Mouse (Mus musculus) c-Kit-negative CD71-positive TER-119-positive erythroid progenitor cells, embryonic 14.5 days (primary cell): ENCODE results near the gene Gm36079.
"Not testable (repeated sequence)": the region's sequence is repeated elsewhere in the genome, so short reads cannot be mapped to it uniquely, and the experiment has no call there.

Source experiments
- DNase-seq: peaks from one replicate; pipeline ENCODE4 v3.0.0-alpha.2; 2013; ENCODE audit warnings: low read depth, low spot score

The Gm36079 gene

DNA sequence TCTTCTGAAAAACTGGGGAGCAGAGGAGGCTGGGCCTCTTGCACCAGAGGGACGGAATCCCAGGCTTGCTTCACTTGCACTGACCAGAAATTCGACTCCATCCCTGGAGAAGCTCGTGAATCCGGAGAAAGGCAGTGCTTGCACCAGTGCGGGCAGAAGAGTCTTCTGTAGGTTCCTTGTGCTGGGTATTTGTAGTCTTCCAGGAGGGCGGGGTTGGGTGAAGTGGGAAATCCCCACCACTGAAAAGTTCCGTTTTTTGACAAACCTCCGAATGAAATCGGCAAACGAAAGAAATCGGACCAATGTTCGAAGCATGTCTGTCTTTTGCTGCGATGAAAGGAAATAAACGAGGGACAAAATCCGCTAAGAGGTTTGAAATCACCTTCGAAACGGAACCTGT lies at the start of gene Gm36079:
Gene Gm36079 (minus strand): TSS at position 101 of the 400 bp plus-strand sequence.
- not testable (repeated sequence) for DNase-seq

DNA sequence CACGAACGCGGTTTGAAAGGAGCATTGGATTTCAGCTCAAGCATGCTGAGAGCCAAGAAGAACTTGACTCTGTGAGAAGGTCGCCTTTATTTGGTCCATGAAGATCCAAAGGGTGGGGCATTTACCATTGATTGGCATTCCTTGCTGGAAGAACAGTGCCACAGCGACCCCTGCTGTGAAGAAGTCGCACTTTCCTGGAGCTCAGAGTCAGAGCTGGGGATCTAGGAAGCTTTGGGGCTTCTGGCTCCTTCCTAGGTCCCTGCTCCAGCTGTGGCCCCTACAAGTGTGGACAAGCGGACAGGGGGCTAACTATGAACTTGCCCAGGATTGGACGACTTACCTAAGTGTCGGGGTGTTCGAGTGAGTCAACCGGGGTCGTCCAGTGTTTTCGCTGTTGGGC lies 44.1 kb upstream of the Gm36079 start:
- not testable (repeated sequence) for DNase-seq

DNA sequence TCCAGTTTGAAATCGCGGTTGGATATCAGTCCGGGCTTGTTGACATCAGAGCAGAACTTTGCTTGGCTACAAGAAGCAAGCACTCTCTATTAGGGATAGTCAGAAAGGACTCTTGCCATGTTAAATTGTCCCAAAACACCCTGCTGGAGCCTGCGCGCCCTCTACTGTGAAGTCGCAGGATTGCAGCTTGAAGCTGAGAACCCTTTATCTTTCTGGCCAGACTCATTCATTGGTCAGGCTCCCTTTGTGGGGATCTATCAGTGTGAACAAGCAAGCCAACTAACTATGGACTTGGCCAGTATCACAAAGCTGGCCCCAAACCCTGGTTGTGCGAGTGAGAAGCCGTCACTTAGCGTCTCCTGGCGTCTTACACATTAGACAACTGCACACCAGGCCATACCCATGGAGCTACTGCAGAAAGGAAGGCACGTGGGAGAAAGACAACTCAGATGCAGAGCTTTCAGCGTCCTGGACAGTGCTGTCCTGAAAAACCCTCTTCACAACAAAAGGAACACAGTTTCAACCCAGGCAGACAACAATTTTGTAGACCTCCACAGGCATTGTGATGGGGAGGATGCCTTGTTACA lies 43.3 kb upstream of the Gm36079 start:
- not testable (repeated sequence) for DNase-seq

DNA sequence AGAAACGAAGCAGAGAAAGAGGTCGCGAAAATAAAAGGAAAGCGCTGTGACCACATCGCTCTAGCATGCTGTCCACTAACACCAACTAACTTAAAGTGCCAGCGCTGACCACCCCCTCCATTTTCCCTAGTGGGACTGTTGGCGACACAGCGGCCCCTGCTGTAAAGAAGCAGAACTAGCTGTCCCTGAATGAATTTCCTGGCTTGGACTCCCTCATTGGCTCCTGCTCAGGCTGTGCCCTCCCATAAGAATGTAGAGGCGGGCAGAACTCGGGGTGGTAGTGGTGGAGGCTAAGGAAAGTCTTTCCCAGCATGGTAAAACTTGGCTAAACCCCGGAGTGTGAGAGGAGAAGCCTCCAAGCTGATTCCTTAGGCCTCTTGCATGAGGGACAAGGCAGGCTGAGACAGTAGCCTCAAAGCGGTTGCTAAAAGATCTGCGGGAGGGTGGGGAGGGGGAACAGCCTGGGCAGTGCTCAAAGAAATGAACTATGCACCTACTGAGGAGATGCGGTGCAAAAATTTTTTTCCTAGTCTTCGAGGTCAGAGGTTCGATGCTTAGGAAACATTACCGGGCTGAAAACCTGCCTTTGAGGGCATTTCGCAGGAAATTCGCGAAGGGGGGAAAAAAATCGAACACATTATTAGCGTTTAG lies 36.8 kb upstream of the Gm36079 start:
- not testable (repeated sequence) for DNase-seq

DNA sequence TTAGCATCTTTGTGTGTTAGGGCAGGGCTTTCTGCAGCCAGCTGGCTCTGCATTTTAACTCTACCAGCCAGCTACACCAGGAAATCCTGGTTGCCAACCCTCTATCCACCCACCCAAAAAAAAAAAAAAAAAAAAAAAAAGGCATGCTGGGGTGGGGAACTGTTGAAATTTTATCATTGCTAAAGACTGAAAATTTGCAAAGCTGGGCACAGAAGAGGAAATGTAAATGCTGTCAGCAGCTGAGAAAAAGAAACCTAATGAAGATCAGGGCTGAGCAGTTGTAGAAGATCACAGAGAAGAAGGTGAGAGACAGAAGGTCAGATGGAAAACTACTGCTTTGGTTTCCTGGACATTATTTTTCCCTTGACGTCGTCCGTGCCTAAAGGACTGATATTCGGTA lies 36.1 kb upstream of the Gm36079 start:
- DNase-seq, result not testable (repeated sequence)

DNA sequence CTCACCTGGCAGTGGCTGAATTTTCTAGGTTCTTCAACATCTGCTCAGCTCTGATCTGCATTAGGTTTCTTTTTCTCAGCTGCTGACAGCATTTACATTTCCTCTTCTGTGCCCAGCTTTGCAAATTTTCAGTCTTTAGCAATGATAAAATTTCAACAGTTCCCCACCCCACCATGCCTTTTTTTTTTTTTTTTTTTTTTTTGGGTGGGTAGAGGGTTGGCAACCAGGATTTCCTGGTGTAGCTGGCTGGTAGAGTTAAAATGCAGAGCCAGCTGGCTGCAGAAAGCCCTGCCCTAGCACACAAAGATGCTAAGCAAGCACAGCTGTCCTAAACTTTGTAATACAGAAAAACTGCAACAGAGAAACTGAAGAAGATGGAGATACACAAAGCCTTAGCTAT lies 25.3 kb upstream of the Gm36079 start, which contains the start of gene Gm21188:
Gene Gm21188 (minus strand): TSS at position 110 of the 400 bp plus-strand sequence.
- not testable (repeated sequence) for DNase-seq

DNA sequence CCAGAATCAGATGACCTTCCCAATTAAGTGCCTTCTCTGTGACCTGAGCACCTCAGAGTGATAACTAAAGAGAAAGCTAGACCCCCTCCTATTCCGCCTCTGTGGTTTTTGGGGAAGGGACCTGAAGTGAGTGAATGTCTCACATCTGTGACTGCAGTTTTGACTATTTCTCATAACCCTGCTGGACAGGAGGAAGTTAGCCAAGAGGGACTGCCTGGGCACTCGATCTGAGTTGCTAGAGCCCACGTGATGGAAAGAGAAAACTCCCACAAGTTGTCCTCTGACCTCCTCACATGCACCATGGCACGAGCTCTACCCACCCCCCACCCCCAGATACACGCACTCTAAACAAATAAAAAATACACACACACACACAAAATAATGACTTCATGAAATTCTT lies 21.8 kb upstream of the Gm36079 start:
- not testable (repeated sequence) for DNase-seq

DNA sequence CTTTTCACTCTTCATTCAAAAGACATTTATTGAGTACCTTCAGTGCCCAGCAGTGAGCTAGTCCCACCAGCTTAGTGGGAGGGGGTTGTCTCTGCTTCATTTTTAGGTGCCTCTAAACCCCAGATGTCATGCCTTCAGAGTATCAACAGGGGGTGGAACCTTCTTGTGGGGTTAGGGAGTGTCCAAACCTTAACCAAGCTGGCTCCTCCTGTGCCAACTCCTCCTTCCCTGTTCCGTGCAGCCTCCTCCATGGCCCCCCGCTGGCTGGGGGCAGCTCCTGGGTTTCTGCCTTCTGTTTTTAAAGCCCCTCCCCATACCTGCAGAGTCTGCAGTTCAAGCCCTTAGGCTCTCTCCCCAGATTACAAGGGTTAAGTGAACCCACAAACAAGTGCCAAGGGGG lies 21.4 kb upstream of the Gm36079 start:
- not testable (repeated sequence) for DNase-seq

DNA sequence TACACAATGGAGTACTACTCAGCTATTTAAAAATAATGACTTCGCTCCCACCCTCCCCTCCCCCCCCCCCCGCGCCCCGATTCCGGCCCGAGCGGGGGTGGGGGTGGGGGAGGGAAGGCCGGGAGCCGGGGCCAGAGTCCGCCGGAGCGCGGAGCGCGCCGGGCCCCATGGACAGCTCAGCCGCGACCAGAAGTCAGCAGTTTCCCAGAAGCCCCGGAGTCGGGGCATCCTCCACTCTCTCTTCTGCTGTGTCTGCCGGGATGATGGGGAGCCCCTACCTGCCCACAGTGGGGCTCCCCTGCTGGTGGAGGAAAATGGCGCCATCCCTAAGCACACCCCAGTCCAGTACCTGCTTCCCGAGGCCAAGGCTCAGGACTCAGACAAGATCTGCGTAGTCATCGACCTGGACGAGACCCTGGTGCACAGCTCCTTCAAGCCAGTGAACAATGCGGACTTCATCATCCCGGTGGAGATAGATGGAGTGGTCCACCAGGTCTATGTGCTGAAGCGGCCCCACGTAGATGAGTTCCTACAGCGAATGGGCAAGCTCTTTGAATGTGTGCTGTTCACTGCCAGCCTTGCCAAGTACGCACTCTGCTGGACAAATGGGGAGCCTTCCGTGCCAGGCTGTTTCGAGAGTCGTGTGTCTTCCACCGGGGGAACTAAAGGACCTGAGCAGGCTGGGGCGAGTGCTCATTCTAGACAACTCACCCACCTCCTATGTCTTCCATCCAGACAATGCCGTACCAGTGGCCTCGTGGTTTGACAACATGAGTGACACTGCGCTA lies 19.8 kb upstream of the Gm36079 start:
- DNase-seq, result not testable (repeated sequence)

DNA sequence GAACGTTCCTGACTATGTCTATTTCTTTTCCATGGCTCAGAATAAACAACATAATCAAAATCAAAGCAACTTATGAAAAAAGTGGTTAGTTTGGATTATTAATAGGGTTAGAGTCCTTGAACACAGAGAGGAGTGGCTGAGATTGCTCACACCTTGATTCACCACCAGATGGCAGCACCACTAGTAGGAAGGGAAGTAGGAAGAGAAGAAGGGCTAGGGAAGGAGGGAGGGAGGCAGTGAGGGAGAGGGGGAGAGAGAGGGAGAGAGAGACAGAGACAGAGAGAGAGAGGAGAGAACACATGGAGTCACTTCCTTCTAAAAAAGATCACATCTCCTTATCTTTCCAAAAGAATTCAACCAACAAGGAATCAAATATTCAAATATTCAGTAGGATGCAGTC lies 14.3 kb upstream of the Gm36079 start:
- DNase-seq, result not testable (repeated sequence)

DNA sequence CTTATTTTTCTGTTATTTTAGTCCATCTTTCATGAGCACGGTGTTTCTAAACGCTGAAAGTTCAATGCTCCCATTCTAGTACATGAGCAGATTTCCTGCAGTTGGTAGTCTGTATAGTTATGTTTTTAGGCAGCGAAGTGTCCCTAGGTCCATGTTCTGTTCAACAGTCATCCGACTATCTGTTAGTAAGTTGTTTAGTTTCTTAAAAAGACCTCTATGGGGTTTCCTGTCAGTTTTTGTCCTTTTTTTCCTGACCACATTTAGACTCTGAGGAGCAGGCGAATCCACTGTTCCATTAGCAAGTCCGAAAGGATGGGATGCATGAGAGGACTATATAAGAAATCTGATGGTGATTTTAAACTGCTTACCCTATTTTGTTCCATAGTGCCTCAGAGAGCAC lies 11.1 kb upstream of the Gm36079 start:
- DNase-seq, result not testable (repeated sequence)

DNA sequence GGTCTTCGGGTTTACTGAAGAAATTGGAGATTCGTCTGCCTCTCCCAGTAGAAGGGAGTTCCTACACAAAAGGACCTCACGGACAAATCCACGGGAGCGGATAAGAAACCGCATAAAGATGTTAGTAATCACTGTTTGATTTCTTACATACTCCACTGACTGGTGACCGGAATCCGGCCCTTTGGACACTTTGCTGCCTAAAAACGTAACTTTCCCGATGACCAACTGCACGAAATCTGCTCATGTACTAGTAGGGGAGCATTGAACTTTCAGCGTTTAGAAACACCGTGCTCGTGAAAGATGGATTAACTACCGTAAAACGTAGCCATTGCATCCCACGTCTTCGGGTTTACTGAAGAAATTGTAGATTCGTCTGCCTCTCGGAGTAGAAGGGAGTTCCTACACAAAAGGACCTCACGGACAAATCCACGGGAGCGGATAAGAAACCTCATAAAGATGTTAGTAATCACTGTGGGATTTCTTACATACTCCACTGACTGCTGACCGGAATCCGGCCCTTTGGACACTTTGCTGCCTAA lies 9.8 kb upstream of the Gm36079 start:
- not testable (repeated sequence) for DNase-seq

DNA sequence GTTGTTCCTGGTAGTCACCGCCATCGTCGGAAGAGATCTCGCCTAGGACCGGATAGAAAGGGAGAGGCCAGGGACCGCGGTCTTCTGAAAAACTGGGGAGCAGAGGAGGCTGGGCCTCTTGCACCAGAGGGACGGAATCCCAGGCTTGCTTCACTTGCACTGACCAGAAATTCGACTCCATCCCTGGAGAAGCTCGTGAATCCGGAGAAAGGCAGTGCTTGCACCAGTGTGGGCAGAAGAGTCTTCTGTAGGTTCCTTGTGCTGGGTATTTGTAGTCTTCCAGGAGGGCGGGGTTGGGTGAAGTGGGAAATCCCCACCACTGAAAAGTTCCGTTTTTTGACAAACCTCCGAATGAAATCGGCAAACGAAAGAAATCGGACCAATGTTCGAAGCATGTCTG lies 8.3 kb upstream of the Gm36079 start:
- not testable (repeated sequence) for DNase-seq

DNA sequence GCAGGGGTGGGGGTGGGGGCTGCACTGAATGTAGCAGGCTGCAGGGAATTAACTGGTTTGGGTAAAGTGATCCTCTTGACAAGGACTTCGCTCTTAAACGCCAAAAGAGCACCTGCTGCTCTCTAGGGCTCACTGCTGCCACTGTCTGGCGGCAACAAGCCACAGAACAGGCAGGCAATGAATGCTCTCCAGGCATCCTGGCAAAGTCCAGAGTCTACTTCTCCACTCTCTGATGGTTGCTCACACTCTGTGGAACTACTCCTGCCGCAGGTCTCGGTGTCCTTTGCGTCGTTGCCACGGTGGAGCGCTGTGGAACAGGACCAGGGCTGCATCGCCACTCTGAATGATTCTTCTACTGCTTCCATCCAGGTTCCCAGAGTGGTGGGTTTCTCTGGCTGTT lies 7.8 kb upstream of the Gm36079 start:
- not testable (repeated sequence) for DNase-seq

DNA sequence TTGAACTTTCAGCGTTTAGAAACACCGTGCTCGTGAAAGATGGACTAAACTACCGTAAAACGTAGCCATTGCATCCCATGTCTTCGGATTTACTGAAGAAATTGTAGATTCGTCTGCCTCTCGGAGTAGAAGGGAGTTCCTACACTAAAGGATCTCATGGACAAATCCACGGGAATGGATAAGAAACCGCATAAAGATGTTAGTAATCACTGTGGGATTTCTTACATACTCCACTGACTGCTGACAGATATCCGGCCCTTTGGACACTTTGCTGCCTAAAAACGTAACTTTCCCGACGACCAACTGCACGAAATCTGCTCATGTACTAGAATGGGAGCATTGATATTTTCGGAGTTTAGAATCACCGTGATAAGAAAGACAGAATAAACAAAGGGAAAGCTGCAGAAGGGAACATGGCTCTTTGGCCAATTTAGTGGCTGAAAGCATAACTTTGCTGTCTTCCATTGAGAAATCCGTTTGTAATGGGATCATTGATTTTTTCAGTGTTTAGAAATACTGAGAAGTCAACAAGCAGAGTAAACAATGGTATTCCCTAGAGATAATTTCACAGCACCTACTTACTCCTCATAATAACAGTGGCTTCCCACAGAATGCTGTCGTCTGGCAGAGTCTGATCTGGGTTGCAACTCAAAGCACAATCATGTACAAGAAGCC lies 6.8 kb upstream of the Gm36079 start:
- DNase-seq, result not testable (repeated sequence)

DNA sequence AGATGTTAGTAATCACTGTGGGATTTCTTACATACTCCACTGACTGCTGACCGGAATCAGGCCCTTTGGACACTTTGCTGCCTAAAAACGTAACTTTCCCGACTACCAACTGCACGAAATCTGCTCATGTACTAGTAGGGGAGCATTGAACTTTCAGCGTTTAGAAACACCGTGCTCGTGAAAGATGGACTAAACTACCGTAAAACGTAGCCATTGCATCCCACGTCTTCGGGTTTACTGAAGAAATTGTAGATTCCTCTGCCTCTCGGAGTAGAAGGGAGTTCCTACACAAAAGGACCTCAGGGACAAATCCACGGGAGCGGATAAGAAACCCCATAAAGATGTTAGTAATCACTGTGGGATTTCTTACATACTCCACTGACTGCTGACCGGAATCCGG lies 4.9 kb upstream of the Gm36079 start:
- DNase-seq, result not testable (repeated sequence)

DNA sequence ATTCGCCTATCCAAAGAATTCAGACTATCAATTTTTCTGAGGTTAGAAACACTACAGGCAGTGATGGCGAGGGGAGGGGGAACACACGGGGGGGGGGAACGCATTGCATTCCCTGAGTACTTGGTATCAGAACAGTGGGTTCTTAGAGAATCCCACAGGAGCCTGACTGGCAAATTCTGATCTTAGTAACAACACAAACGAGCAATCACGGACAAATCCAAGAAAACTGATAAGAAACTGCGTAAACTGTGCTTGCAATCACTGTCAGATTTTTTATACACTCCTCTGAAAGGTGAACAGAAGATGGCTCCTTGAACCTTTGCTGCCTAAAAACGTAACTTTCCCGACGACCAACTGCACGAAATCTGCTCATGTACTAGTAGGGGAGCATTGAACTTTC lies 557 bp upstream of the Gm36079 start:
- DNase-seq, result not testable (repeated sequence)

DNA sequence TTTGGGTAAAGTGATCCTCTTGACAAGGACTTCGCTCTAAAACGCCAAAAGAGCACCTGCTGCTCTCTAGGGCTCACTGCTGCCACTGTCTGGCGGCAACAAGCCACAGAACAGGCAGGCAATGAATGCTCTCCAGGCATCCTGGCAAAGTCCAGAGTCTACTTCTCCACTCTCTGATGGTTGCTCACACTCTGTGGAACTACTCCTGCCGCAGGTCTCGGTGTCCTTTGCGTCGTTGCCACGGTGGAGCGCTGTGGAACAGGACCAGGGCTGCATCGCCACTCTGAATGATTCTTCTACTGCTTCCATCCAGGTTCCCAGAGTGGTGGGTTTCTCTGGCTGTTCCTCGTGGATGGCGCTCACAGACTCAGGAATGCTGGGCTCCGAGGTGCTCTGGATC lies 438 bp downstream of the Gm36079 start:
- DNase-seq, result not testable (repeated sequence)

DNA sequence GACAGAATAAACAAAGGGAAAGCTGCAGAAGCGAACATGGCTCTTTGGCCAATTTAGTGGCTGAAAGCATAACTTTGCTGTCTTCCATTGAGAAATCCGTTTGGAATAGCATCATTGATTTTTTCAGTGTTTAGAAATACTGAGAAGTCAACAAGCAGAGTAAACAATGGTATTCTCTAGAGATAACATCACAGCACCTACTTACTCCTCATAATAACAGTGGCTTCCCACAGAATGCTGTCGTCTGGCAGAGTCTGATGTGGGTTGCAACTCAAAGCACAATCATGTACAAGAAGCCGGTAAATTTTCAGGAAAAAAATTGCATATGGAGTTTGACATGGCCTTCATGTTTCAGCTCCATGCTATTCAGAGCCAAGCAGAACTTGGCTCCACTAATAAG lies 1.2 kb downstream of the Gm36079 start:
- DNase-seq, result not testable (repeated sequence)

DNA sequence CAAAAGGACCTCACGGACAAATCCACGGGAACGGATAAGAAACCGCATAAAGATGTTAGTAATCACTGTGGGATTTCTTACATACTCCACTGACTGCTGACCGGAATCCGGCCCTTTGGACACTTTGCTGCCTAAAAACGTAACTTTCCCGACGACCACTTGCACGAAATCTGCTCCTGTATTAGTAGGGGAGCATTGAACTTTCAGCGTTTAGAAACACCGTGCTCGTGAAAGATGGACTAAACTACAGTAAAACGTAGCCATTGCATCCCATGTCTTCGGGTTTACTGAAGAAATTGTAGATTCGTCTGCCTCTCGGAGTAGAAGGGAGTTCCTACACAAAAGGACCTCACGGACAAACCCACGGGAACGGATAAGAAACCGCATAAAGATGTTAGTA lies 1.8 kb downstream of the Gm36079 start:
- not testable (repeated sequence) for DNase-seq

DNA sequence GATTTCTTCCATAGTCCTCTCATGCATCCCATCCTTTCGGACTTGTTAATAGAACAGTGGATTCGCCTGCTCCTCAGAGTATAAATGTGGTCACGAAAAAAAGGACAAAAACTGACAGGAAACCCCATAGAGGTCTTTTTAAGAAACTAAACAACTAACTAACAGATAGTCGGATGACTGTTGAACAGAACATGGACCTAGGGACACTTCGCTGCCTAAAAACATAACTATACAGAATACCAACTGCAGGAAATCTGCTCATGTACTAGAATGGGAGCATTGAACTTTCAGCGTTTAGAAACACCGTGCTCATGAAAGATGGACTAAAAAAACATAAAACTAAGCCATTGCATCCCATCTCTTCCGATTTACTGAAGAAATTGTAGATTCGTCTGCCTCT lies 2.2 kb downstream of the Gm36079 start:
- DNase-seq, result not testable (repeated sequence)

DNA sequence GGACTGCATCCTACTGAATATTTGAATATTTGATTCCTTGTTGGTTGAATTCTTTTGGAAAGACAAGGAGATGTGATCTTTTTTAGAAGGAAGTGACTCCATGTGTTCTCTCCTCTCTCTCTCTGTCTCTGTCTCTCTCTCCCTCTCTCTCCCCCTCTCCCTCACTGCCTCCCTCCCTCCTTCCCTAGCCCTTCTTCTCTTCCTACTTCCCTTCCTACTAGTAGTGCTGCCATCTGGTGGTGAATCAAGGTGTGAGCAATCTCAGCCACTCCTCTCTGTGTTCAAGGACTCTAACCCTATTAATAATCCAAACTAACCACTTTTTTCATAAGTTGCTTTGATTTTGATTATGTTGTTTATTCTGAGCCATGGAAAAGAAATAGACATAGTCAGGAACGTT lies 5.3 kb downstream of the Gm36079 start:
- not testable (repeated sequence) for DNase-seq
